8 mouse cellular contexts compared by ENCODE assay signal in the genomic region with DNA sequence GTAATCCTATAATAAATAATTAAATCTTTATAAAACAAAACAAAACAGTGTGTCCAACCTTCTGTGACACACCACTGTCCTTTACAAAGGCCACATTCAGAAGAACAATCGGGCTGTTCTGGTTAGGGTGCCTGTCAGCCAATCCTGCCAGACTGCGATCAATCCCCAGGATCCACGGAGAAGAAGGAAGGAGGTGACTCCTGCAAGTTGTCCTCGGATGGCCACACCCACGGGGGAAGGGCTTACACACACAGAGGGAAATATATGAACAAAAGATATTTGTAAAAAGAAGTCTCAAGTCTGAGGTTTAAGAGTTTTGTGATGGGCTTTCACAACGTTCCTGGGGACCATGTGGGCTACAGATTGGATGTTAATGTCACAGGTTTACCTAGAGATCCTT. TPM values are rescaled to one million over a fixed set of nuclear protein-coding genes. Genes with fewer than 3 reads are reported as not detected.
DNase-seq lines count a peak whose midpoint lies in the region; ATAC-seq and TF ChIP-seq lines count a peak whose summit lies in the region.

Gene Zfp239 (plus strand): TSS at position 253 of the 400 bp plus-strand sequence.

- 63% methylated on average over 6 of the region's 6 CpGs for WGBS in heart, embryonic 11.5 days (ENCODE audit: insufficient replicate concordance)
- 63% methylated on average over 6 of the region's 6 CpGs for WGBS in forebrain, embryonic 12.5 days
- WGBS in small intestine, adult 2 months = 25% methylated on average over 6 of the region's 6 CpGs

- intact Hi-C loops in heart, postnatal 14 days (cut with DNase I) = no loop called here
- intact Hi-C loops in left cerebral cortex, postnatal 4 days (cut with DNase I) = no loop called here

- peak within 1 kb of the TSS; percentile 65 for H3K9ac ChIP-seq in heart, embryonic 11.5 days (ENCODE audit: low read depth, low read length)
- H3K9ac ChIP-seq in forebrain, embryonic 12.5 days = peak within 1 kb of the TSS; percentile 69

- H3K4me1 ChIP-seq in heart, embryonic 11.5 days (ENCODE audit: control insufficient read depth, insufficient read depth, low read length) = peaks cover 3% of the 10 kb centered on the region; the same call in 1 of the 2 replicates
- peaks cover 14% of the 10 kb centered on the region for H3K4me1 ChIP-seq in forebrain, embryonic 12.5 days
- H3K4me1 ChIP-seq in small intestine, adult 2 months (ENCODE audit: control insufficient read depth, insufficient read depth, insufficient read length, low read length) = peaks cover 5% of the 10 kb centered on the region

- DNase-seq in heart, postnatal 14 days = no peak
- peak; percentile 43 for DNase-seq in ES-CJ7 (ENCODE audit: low read depth, low spot score)
- no peak for DNase-seq in left cerebral cortex, postnatal 4 days
- no peak for DNase-seq in gastrocnemius, postnatal 10 days
- no peak for DNase-seq in ovary, postnatal 36 days (ENCODE audit: low spot score)

- H3K36me3 ChIP-seq in heart, embryonic 11.5 days (ENCODE audit: control insufficient read depth, insufficient read depth, low read length) = no peaks in the 10 kb centered on the region
- no peaks in the 10 kb centered on the region for H3K36me3 ChIP-seq in forebrain, embryonic 12.5 days (replicated peaks)
- H3K36me3 ChIP-seq in small intestine, adult 2 months (ENCODE audit: control insufficient read depth, insufficient read depth, low read length) = no peaks in the 10 kb centered on the region

- H3K27me3 ChIP-seq in heart, embryonic 11.5 days (ENCODE audit: control insufficient read depth, insufficient read depth, low read length) = no peaks in the 10 kb centered on the region
- H3K27me3 ChIP-seq in forebrain, embryonic 12.5 days = no peaks in the 10 kb centered on the region
- H3K27me3 ChIP-seq in small intestine, adult 2 months (ENCODE audit: control insufficient read depth, insufficient read depth, low read length) = no peaks in the 10 kb centered on the region

- ATAC-seq in heart, embryonic 11.5 days (replicated peaks; ENCODE audit: insufficient number of reproducible peaks, low FRiP score, low TSS enrichment) = no peak
- no peak for ATAC-seq in forebrain, embryonic 12.5 days (ENCODE audit: low FRiP score)

- peak within 1 kb of the TSS; percentile 86 for H3K4me2 ChIP-seq in heart, embryonic 11.5 days
- peak within 1 kb of the TSS; percentile 89 for H3K4me2 ChIP-seq in forebrain, embryonic 12.5 days

- H3K27ac ChIP-seq in heart, embryonic 11.5 days (ENCODE audit: low read depth, low read length) = no peak within 1 kb of the TSS
- no peak within 1 kb of the TSS for H3K27ac ChIP-seq in forebrain, embryonic 12.5 days
- peak within 1 kb of the TSS; percentile 80 for H3K27ac ChIP-seq in small intestine, adult 2 months (ENCODE audit: insufficient read depth, low read depth, low read length)

- TF ChIP-seq CTCF in small intestine, adult 2 months (IDR thresholded peaks at IDR 0.05; ENCODE audit: extremely low read depth, insufficient read length, insufficient replicate concordance, low read depth, low read length) = no peak

- H3K9me3 ChIP-seq in heart, embryonic 11.5 days (replicated peaks; ENCODE audit: control insufficient read depth, low read length) = no peaks in the 10 kb centered on the region
- H3K9me3 ChIP-seq in forebrain, embryonic 12.5 days = no peaks in the 10 kb centered on the region

- TF ChIP-seq POLR2A in small intestine, adult 2 months (IDR thresholded peaks at IDR 0.05; ENCODE audit: low read depth, low read length) = no peak

- H3K4me3 ChIP-seq in heart, embryonic 11.5 days (ENCODE audit: low read depth, low read length) = peak within 1 kb of the TSS; percentile 75
- peak within 1 kb of the TSS; percentile 74 for H3K4me3 ChIP-seq in forebrain, embryonic 12.5 days (replicated peaks)
- H3K4me3 ChIP-seq in small intestine, adult 2 months (ENCODE audit: low read depth, low read length) = peak within 1 kb of the TSS; percentile 85

RNA-seq across cellular contexts. Expression of gene Zfp239, which starts in this region (rescaled TPM):
- polyA plus RNA-seq in heart, embryonic 11.5 days (2014; fragmentation: Nextera tagmentation; extraction: Ambion mirVana) = 2.4 and 4.1 TPM in 2 replicates
- total RNA-seq in heart, postnatal 14 days (2021) = 1 to 10 TPM in 1 of 2 experiments, under 1 TPM in 1; 0.22 to 1.1 TPM
- polyA plus RNA-seq in forebrain, embryonic 12.5 days (2016; fragmentation: Nextera tagmentation; extraction: Ambion mirVana) = 13.1 and 16.1 TPM in 2 replicates
- 10 to 100 TPM; 21.3 to 22.8 TPM for total RNA-seq in left cerebral cortex, postnatal 4 days (2021)
- 2.5 and 5.1 TPM in 2 replicates for polyA plus RNA-seq in small intestine, adult 2 months (2012; rRNA removed)
- under 1 TPM; 0.23 to 0.95 TPM for total RNA-seq in gastrocnemius, postnatal 10 days (2021)

Comparison
In these comparisons a context has a peak if more than half of its experiments do, and no peak if none do; other contexts are left out.
1. RNA of gene Zfp239 (total RNA-seq): 21.3 to 22.8 TPM in left cerebral cortex, postnatal 4 days; 0.22 to 1.1 TPM in heart, postnatal 14 days and 0.23 to 0.95 TPM in gastrocnemius, postnatal 10 days; every median in the first group is over 10 times any median in the second.
2. Peak in every context shown above with its lines, with median percentiles within 50 percentile points of each other: H3K4me3 ChIP-seq.